8 mouse cellular contexts compared by ENCODE assay signal in genomic region chr13:43182465-43183201, GRCm38 (mm10). TPM values are rescaled to one million over a fixed set of nuclear protein-coding genes. Genes with fewer than 3 reads are reported as not detected.
DNase-seq lines count a peak whose midpoint lies in the region; ATAC-seq lines count a peak whose summit lies in the region.

No protein-coding gene starts in this region.

- no peaks in the 10 kb centered on the region for H3K36me3 ChIP-seq in intestine, embryonic 15.5 days
- no peaks in the 10 kb centered on the region for H3K36me3 ChIP-seq in midbrain, embryonic 11.5 days (ENCODE audit: control insufficient read depth, insufficient read depth, low read length)

- H3K9ac ChIP-seq in intestine, embryonic 15.5 days, result no peak overlapping the region
- 0 out of 2 replicates have a peak overlapping the region, but pooled peaks have one; percentile 21 for H3K9ac ChIP-seq in midbrain, embryonic 11.5 days (ENCODE audit: low read length)

- peak; percentile 83 for ATAC-seq in activated CD4-positive, CD25-positive, alpha-beta regulatory T cell, adult 4 months
- ATAC-seq in intestine, embryonic 15.5 days, result peak; percentile 75
- peak; percentile 59 for ATAC-seq in midbrain, embryonic 11.5 days (ENCODE audit: low FRiP score)
- ATAC-seq in erythroid progenitor cell, adult 5-6 weeks (replicated peaks; ENCODE audit: low FRiP score, poor library complexity, severe bottlenecking), result no peak

- no peaks in the 10 kb centered on the region for H3K27me3 ChIP-seq in intestine, embryonic 15.5 days (replicated peaks)
- H3K27me3 ChIP-seq in midbrain, embryonic 11.5 days (ENCODE audit: control insufficient read depth, insufficient read depth, low read length), result no peaks in the 10 kb centered on the region; the same call in 1 of the 2 replicates

- peak; percentile 74 to 86 for DNase-seq in cerebellum, postnatal 4 days (ENCODE audit: low spot score in 2 of 2)
- DNase-seq in gastrocnemius, postnatal 14 days, result peak; percentile 77
- DNase-seq in left cerebral cortex, postnatal 36 days (ENCODE audit: low spot score in 2 of 2), result peak; percentile 80 to 83
- DNase-seq in midbrain, embryonic 11.5 days (ENCODE audit: low spot score, missing footprints), result peak; percentile 98
- peak; percentile 52 for DNase-seq in skeletal muscle tissue, adult 2 months (ENCODE audit: low read depth, low spot score)

- 12% methylated on average over 14 of the region's 14 CpGs for WGBS in intestine, embryonic 15.5 days
- 18% methylated on average over 14 of the region's 14 CpGs for WGBS in midbrain, embryonic 11.5 days

- peak overlapping the region; percentile 57 for H3K4me2 ChIP-seq in intestine, embryonic 15.5 days (replicated peaks)
- H3K4me2 ChIP-seq in midbrain, embryonic 11.5 days, result peak overlapping the region; percentile 36

- intact Hi-C loops in gastrocnemius, postnatal 14 days (cut with DNase I; ENCODE audit: low total_unique reads), result loop anchor here (5.0 kb wide), 1 partner anchor 215 kb away; the partner anchor contains the start of gene Nol7
- intact Hi-C loops in left cerebral cortex, postnatal 36 days (cut with DNase I), result loop anchor here (2.0 to 10.0 kb wide), 4 partner anchors 120 to 372 kb away; no protein-coding TSS in a partner anchor

- H3K4me1 ChIP-seq in intestine, embryonic 15.5 days (replicated peaks), result peaks cover 2% of the 10 kb centered on the region
- no peaks in the 10 kb centered on the region for H3K4me1 ChIP-seq in midbrain, embryonic 11.5 days (ENCODE audit: control insufficient read depth, insufficient read depth, low read length)

- peak overlapping the region; percentile 21 for H3K4me3 ChIP-seq in intestine, embryonic 15.5 days (replicated peaks)
- H3K4me3 ChIP-seq in midbrain, embryonic 11.5 days (ENCODE audit: low read depth, low read length), result peak overlapping the region; percentile 14; the same call in 1 of the 2 replicates

- no peak overlapping the region for H3K27ac ChIP-seq in intestine, embryonic 15.5 days
- H3K27ac ChIP-seq in midbrain, embryonic 11.5 days (ENCODE audit: low read depth, low read length), result no peak overlapping the region

- H3K9me3 ChIP-seq in intestine, embryonic 15.5 days, result no peaks in the 10 kb centered on the region
- H3K9me3 ChIP-seq in midbrain, embryonic 11.5 days (ENCODE audit: control insufficient read depth, low read length), result no peaks in the 10 kb centered on the region

RNA-seq across cellular contexts. Expression of gene Tbc1d7, which starts 11.3 kb away (rescaled TPM):
- polyA plus RNA-seq in activated CD4-positive, CD25-positive, alpha-beta regulatory T cell, adult 4 months (2017; shearing (Covaris generic)), result 10 to 100 TPM; 14.1 to 14.3 TPM
- total RNA-seq in gastrocnemius, postnatal 14 days (2021), result 10 to 100 TPM; 22.6 to 26.3 TPM
- 33.4 and 34.2 TPM in 2 replicates for polyA plus RNA-seq in intestine, embryonic 15.5 days (2015; fragmentation: Nextera tagmentation; extraction: Ambion mirVana)
- total RNA-seq in left cerebral cortex, postnatal 36 days (2021), result 10 to 100 TPM; 30.7 to 32.9 TPM
- polyA plus RNA-seq in midbrain, embryonic 11.5 days (2014; fragmentation: Nextera tagmentation; extraction: Ambion mirVana), result 70.2 and 71.5 TPM in 2 replicates
- 1.4 TPM in 1 of 2 replicates, not detected in the other for total RNA-seq in erythroid progenitor cell, adult 5-6 weeks (2015; ENCODE audit: low replicate concordance)
- 1.4 TPM in 1 of 2 replicates, not detected in the other for total RNA-seq in erythroid progenitor cell, adult 5-6 weeks (2017; ENCODE audit: low replicate concordance)

Comparison
In these comparisons a context has a peak if more than half of its experiments do, and no peak if none do; other contexts are left out.
1. RNA of gene Tbc1d7, which starts 11.3 kb away (total RNA-seq): 30.7 to 32.9 TPM in left cerebral cortex, postnatal 36 days and 22.6 to 26.3 TPM in gastrocnemius, postnatal 14 days; 1.4 TPM in erythroid progenitor cell, adult 5-6 weeks; every median in the first group is over 4 times any median in the second.
2. Peak in every context shown above with its lines, with median percentiles within 50 percentile points of each other: DNase-seq.